8 mouse cellular contexts compared by ENCODE assay signal in genomic region chr2:180701053-180701766, GRCm38 (mm10). TPM values are rescaled to one million over a fixed set of nuclear protein-coding genes. Genes with fewer than 3 reads are reported as not detected.
A peak's percentile ranks its signal among the peaks of the same experiment; 100 is the strongest.
DNase-seq lines count a peak whose midpoint lies in the region; ATAC-seq and TF ChIP-seq lines count a peak whose summit lies in the region.

No protein-coding gene starts in this region.

- peaks cover 94% of the 10 kb centered on the region for H3K79me2 ChIP-seq in myocyte (ENCODE audit: control insufficient read depth, insufficient read depth)

- H3K4me3 ChIP-seq in erythroblast, embryonic 14.5 days (replicated peaks), result peak overlapping the region; percentile 88
- H3K4me3 ChIP-seq in limb, embryonic 11.5 days (ENCODE audit: low read depth, low read length), result peak overlapping the region; percentile 83
- H3K4me3 ChIP-seq in myocyte, result peak overlapping the region; percentile 88

- H3K4me2 ChIP-seq in limb, embryonic 11.5 days (ENCODE audit: low read depth, severe bottlenecking), result peak overlapping the region; percentile 68
- peak overlapping the region; percentile 97 for H3K4me2 ChIP-seq in myocyte (ENCODE audit: low read depth)

- TF ChIP-seq POLR2A in myocyte (IDR thresholded peaks at IDR 0.05; ENCODE audit: insufficient read length, low read depth), result no peak

- H3K4me1 ChIP-seq in erythroblast, embryonic 14.5 days (ENCODE audit: control insufficient read depth), result peaks cover 84% of the 10 kb centered on the region
- peaks cover 14% of the 10 kb centered on the region for H3K4me1 ChIP-seq in limb, embryonic 11.5 days (ENCODE audit: control insufficient read depth, insufficient read depth, low read length)

- ATAC-seq in limb, embryonic 11.5 days (ENCODE audit: insufficient number of reproducible peaks, low FRiP score, low TSS enrichment, low read depth), result no peak; the same call in 1 of the 2 replicates

- H3K27me3 ChIP-seq in erythroblast, embryonic 14.5 days (ENCODE audit: control insufficient read depth), result no peaks in the 10 kb centered on the region
- H3K27me3 ChIP-seq in limb, embryonic 11.5 days (ENCODE audit: control insufficient read depth, insufficient read depth, low read length), result no peaks in the 10 kb centered on the region
- no peaks in the 10 kb centered on the region for H3K27me3 ChIP-seq in myocyte (ENCODE audit: control insufficient read depth, insufficient read depth, insufficient read length)

- no peaks in the 10 kb centered on the region for H3K9me3 ChIP-seq in erythroblast, embryonic 14.5 days (ENCODE audit: control insufficient read depth, low read length)
- H3K9me3 ChIP-seq in limb, embryonic 11.5 days (ENCODE audit: control insufficient read depth, low read length), result no peaks in the 10 kb centered on the region

- H3K9ac ChIP-seq in limb, embryonic 11.5 days (ENCODE audit: low read length), result peak overlapping the region; percentile 93

- 6% methylated on average over 26 of the region's 26 CpGs for WGBS in limb, embryonic 11.5 days

- DNase-seq in cerebellum, adult 9-10 months, result peak; percentile 36
- no peak for DNase-seq in cerebellum, postnatal 10 days
- DNase-seq in CD4-positive helper T cell, adult 2 months (ENCODE audit: low read depth, low spot score), result peak; percentile 18
- no peak for DNase-seq in limb, embryonic 11.5 days (ENCODE audit: low spot score)
- DNase-seq in embryo, embryonic 11 days, result no peak
- DNase-seq in thymus, postnatal 10 days (ENCODE audit: low spot score in 2 of 2), result no peak

- peaks cover 62% of the 10 kb centered on the region for H3K36me3 ChIP-seq in erythroblast, embryonic 14.5 days (ENCODE audit: control insufficient read depth)
- H3K36me3 ChIP-seq in limb, embryonic 11.5 days (ENCODE audit: control insufficient read depth, insufficient read depth, low read length), result no peaks in the 10 kb centered on the region; the same call in 1 of the 2 replicates
- no peaks in the 10 kb centered on the region for H3K36me3 ChIP-seq in myocyte (ENCODE audit: control insufficient read depth, insufficient read depth)

- peak overlapping the region; percentile 68 for H3ac ChIP-seq in myocyte (ENCODE audit: control insufficient read depth, insufficient read length)

- H3K27ac ChIP-seq in limb, embryonic 11.5 days (replicated peaks; ENCODE audit: low read depth, low read length), result peak overlapping the region; percentile 88

TF ChIP-seq in myocyte, 11 proteins besides CTCF, POLR2A, EP300 and RAD21:
- peak; percentile 26 for TF ChIP-seq POLR2AphosphoS2 (IDR thresholded peaks at IDR 0.05; ENCODE audit: insufficient read length, low read depth)
- TF ChIP-seq MYOG (IDR thresholded peaks at IDR 0.05; ENCODE audit: control insufficient read depth in 1 of 3, insufficient read depth in 1 of 3, insufficient read length in 2 of 3, low read depth in 2 of 3), result no peak
TF ChIP-seq in myocyte: peak in this region for 1.

RNA-seq across cellular contexts. Expression of gene Dido1, which starts 8.6 kb away (rescaled TPM):
- 1.1 and 1.6 TPM in 2 replicates for polyA plus RNA-seq in erythroblast, embryonic 14.5 days (2012)
- 30.0 and 34.9 TPM in 2 replicates for polyA plus RNA-seq in limb, embryonic 11.5 days (2014; fragmentation: Nextera tagmentation; extraction: Ambion mirVana)
- 9.3 TPM for polyA plus RNA-seq in myocyte (2012; fragmentation: generic; extraction: Trizol)

RNA-seq across cellular contexts. Expression of gene Gid8, which starts 8.7 kb away (rescaled TPM):
- polyA plus RNA-seq in erythroblast, embryonic 14.5 days (2012), result 4.3 and 5.4 TPM in 2 replicates
- 64.9 and 65.6 TPM in 2 replicates for polyA plus RNA-seq in limb, embryonic 11.5 days (2014; fragmentation: Nextera tagmentation; extraction: Ambion mirVana)
- 44.9 TPM for polyA plus RNA-seq in myocyte (2012; fragmentation: generic; extraction: Trizol)

RNA-seq across cellular contexts. Expression of gene Slc17a9, which starts 23.9 kb away (rescaled TPM):
- polyA plus RNA-seq in erythroblast, embryonic 14.5 days (2012), result 0.13 and 0.18 TPM in 2 replicates
- polyA plus RNA-seq in limb, embryonic 11.5 days (2014; fragmentation: Nextera tagmentation; extraction: Ambion mirVana), result 0.09 and 0.45 TPM in 2 replicates
- 0.22 TPM for polyA plus RNA-seq in myocyte (2012; fragmentation: generic; extraction: Trizol)

RNA-seq across cellular contexts. Expression of gene Tcfl5, which starts 58.7 kb away (rescaled TPM):
- polyA plus RNA-seq in erythroblast, embryonic 14.5 days (2012), result not detected in 2 replicates
- polyA plus RNA-seq in limb, embryonic 11.5 days (2014; fragmentation: Nextera tagmentation; extraction: Ambion mirVana), result 0.17 and 0.28 TPM in 2 replicates
- polyA plus RNA-seq in myocyte (2012; fragmentation: generic; extraction: Trizol), result not detected

Comparison
In these comparisons a context has a peak if more than half of its experiments do, and no peak if none do; other contexts are left out.
1. DNase-seq: peak in cerebellum, adult 9-10 months (single experiment) and CD4-positive helper T cell, adult 2 months (single experiment); none in cerebellum, postnatal 10 days (0 of 2), limb, embryonic 11.5 days (single experiment), embryo, embryonic 11 days (single experiment) and thymus, postnatal 10 days (0 of 2).
2. Peak in every context shown above with its lines, with median percentiles within 50 percentile points of each other: H3K4me3 ChIP-seq.